Mouse (Mus musculus): ENCODE data around the gene 5330417H12Rik. TPM values are rescaled to one million over a fixed set of nuclear protein-coding genes. Genes with fewer than 3 reads are reported as not detected.

Gene 5330417H12Rik
- total RNA-seq (2021): not detected in 2 replicates
- long read RNA-seq, experiment 1: 0 reads
- long read RNA-seq, experiment 2: 0 reads

GRCm38 (mm10) chr7:107625061-107625460 lies at the start of gene 5330417H12Rik:
Gene 5330417H12Rik, minus strand, starts transcription at chr7:107625161.
- DNase-seq: no peak

- no peak for DNase-seq
These were observed 43.6 kb upstream of the 5330417H12Rik start for GRCm38 (mm10) chr7:107668514-107668913.

GRCm38 (mm10) chr7:107666262-107666902 lies 41.4 kb upstream of the 5330417H12Rik start:
- DNase-seq: peak; percentile 23

- DNase-seq: peak; percentile 49
These were observed 40.8 kb upstream of the 5330417H12Rik start for GRCm38 (mm10) chr7:107665586-107666261.

- DNase-seq: no peak
These were observed 40.2 kb upstream of the 5330417H12Rik start for GRCm38 (mm10) chr7:107665221-107665585.

GRCm38 (mm10) chr7:107664063-107665056 lies 39.4 kb upstream of the 5330417H12Rik start:
- DNase-seq: peak; percentile 60

- DNase-seq: no peak
These were observed 38.7 kb upstream of the 5330417H12Rik start for GRCm38 (mm10) chr7:107663621-107664020.

- no peak for DNase-seq
These were observed 36.9 kb upstream of the 5330417H12Rik start for GRCm38 (mm10) chr7:107661843-107662281.

GRCm38 (mm10) chr7:107661189-107661842 lies 36.4 kb upstream of the 5330417H12Rik start:
- DNase-seq: peak; percentile 77

- DNase-seq: no peak
These were observed 34.4 kb upstream of the 5330417H12Rik start for GRCm38 (mm10) chr7:107659186-107659918.

- DNase-seq: no peak
These were observed 31.5 kb upstream of the 5330417H12Rik start for GRCm38 (mm10) chr7:107656451-107656850.

- no peak for DNase-seq
These were observed 26.9 kb upstream of the 5330417H12Rik start for GRCm38 (mm10) chr7:107651821-107652220.

GRCm38 (mm10) chr7:107649990-107650389 lies 25.0 kb upstream of the 5330417H12Rik start:
- DNase-seq: no peak

GRCm38 (mm10) chr7:107648937-107649688 lies 24.2 kb upstream of the 5330417H12Rik start:
- DNase-seq: no peak

- DNase-seq: no peak
These were observed 20.0 kb upstream of the 5330417H12Rik start for GRCm38 (mm10) chr7:107644987-107645386.

- DNase-seq: no peak
These were observed 17.8 kb upstream of the 5330417H12Rik start for GRCm38 (mm10) chr7:107642586-107643275.

GRCm38 (mm10) chr7:107638026-107638425 lies 13.1 kb upstream of the 5330417H12Rik start:
- DNase-seq: no peak

GRCm38 (mm10) chr7:107637398-107637797 lies 12.4 kb upstream of the 5330417H12Rik start:
- no peak for DNase-seq

GRCm38 (mm10) chr7:107633201-107633600 lies 8.2 kb upstream of the 5330417H12Rik start:
- no peak for DNase-seq

- DNase-seq: no peak
These were observed 3.4 kb upstream of the 5330417H12Rik start for GRCm38 (mm10) chr7:107628383-107628782.

All from adrenal gland, postnatal 14 days (tissue).